Mouse (Mus musculus) thymus, adult 2 months (tissue): ENCODE data around the gene Dram1. TPM values are rescaled to one million over a fixed set of nuclear protein-coding genes. Genes with fewer than 3 reads are reported as not detected.

Source experiments
- DNase-seq: peaks from one replicate; pipeline ENCODE4 v3.0.0; 2021
- H3K27ac ChIP-seq: fragments of 200-500 bp; 2 replicates; pipeline ENCODE4 v1.5.1; 2012; ENCODE audit warnings: low read length, control low read depth; ENCODE audit not compliant: control insufficient read depth, insufficient read depth
- H3K27me3 ChIP-seq: fragments of 200-500 bp; 2 replicates; pipeline ENCODE4 v1.6.1; 2012; ENCODE audit warnings: mild to moderate bottlenecking, low read length, moderate library complexity, mixed read lengths; ENCODE audit not compliant: control insufficient read depth, insufficient read depth
- H3K36me3 ChIP-seq: fragments of 200-500 bp; 2 replicates; pipeline ENCODE4 v1.6.1; 2012; ENCODE audit warnings: mild to moderate bottlenecking, low read length, moderate library complexity; ENCODE audit not compliant: control insufficient read depth, insufficient read depth
- H3K4me1 ChIP-seq: fragments of 200-500 bp; replicated peaks from 2 replicates; pipeline ENCODE4 v1.6.1; 2012; ENCODE audit warnings: low read length; ENCODE audit not compliant: control insufficient read depth, insufficient read depth
- H3K4me3 ChIP-seq: fragments of 200-500 bp; 2 replicates; pipeline ENCODE4 v1.5.1; 2012; ENCODE audit warnings: mild to moderate bottlenecking, low read length, control low read depth, moderate library complexity; ENCODE audit not compliant: control insufficient read depth, insufficient read depth
- CTCF ChIP-seq: fragments of 200-500 bp; IDR thresholded peaks from 2 replicates; pipeline ENCODE4 v1.5.1; 2012; ENCODE audit warnings: mild to moderate bottlenecking, control low read depth, low read length, moderate library complexity, borderline replicate concordance; ENCODE audit not compliant: control insufficient read depth, poor library complexity, insufficient read depth; ENCODE audit errors: extremely low read depth
- POLR2A ChIP-seq: fragments of 200-500 bp; IDR thresholded peaks from 2 replicates; pipeline ENCODE4 v1.6.1; 2012; ENCODE audit warnings: mild to moderate bottlenecking, low read length, control low read depth, moderate library complexity; ENCODE audit not compliant: control insufficient read depth, poor library complexity, insufficient read depth; ENCODE audit errors: extremely low read depth
- WGBS: fragments of 180-500 bp; shearing (Covaris S2); methylation state at CpG from one replicate; pipeline ENCODE4 v1.1.7; 2018; 5-methylcytosine and 5-hydroxymethylcytosine counted together
- polyA plus RNA-seq: library from polyadenylated mRNA; depleted of rRNA; stranded (reverse); fragments of >200 nt; gene quantifications from 2 replicates; pipeline ENCODE4 v1.2.3, GENCODE M21; 2012; rRNA removed

Dram1 gene
- polyA plus RNA-seq, 1 experiment: 24.9 TPM

DNA sequence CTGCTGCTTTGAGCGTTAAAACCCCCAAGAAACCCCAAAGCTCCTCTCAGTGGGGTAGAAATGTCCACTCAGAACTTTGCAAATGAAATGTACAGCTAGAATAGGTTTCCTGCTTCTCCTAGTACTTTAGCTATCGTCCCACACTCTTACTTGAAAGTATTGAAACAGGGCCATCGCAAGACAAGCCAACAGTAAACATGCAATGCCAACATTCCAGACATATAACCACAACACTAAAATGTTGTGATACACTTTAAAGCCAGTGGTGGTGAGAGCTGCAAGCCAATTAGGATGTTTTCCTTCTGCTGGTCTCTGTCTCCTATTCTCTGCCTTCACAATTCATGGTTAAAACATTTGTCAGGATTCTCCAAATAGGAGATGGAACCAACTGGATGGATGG is 97.2 kb downstream of the Dram1 start:
- Histone ChIP-seq H3K4me3 (no peak overlapping the region), H3K4me1 (no peaks in the 10 kb centered on the region; the same call in 1 of the 2 replicates), H3K36me3 (no peaks in the 10 kb centered on the region), H3K27ac (no peak overlapping the region), H3K27me3 (no peaks in the 10 kb centered on the region)
- no peak for TF ChIP-seq CTCF
- no peak for TF ChIP-seq POLR2A
- 96% methylated on average over 3 of the region's 3 CpGs for WGBS
- no peak for DNase-seq

DNA sequence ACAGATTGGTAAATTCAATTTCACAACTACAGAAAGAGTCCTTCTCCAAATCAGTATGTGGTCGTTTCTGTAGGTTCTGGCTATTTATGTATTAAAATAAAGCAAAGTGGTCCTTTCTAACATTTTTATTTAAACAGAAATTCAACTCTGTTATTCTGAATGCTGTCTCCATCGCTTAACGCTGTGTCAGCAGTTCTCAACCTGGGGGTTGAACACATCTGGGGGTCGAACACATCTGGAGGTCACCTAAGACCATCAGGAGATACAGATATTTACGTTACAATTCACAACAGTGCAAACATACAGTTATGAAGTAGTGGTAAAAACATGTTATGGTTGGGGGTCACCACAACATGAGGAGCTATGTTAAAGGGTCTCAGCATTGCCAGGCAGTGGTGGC is 104.8 kb downstream of the Dram1 start:
- Histone ChIP-seq H3K27ac (no peak overlapping the region), H3K36me3 (no peaks in the 10 kb centered on the region), H3K27me3 (no peaks in the 10 kb centered on the region), H3K4me3 (no peak overlapping the region), H3K4me1 (no peaks in the 10 kb centered on the region)
- DNase-seq: no peak
- 92% methylated on average over 5 of the region's 5 CpGs for WGBS
- TF ChIP-seq CTCF (no peak), POLR2A (no peak)

Other genes with a start within 250 kb of the Dram1 start
- 3.5 and 4.0 TPM in 2 replicates for gene Parpbp, start 232.1 kb downstream of the Dram1 start, polyA plus RNA-seq
- gene Nup37, start 232.1 kb downstream of the Dram1 start, polyA plus RNA-seq: 12.3 and 12.6 TPM in 2 replicates
- gene Washc3, start 178.0 kb downstream of the Dram1 start, polyA plus RNA-seq: 15.0 and 19.8 TPM in 2 replicates
- 14.3 and 16.0 TPM in 2 replicates for gene Gnptab, start 52 bp upstream of the Dram1 start, polyA plus RNA-seq
- gene Sycp3, start 80.5 kb upstream of the Dram1 start, polyA plus RNA-seq: not detected in 2 replicates
- 28.7 and 44.0 TPM in 2 replicates for gene Chpt1, start 125.0 kb upstream of the Dram1 start, polyA plus RNA-seq
- gene Mybpc1, start 226.1 kb upstream of the Dram1 start, polyA plus RNA-seq: 0.23 and 0.26 TPM in 2 replicates